Mouse (Mus musculus) embryo, embryonic 10 days (tissue): ENCODE measurements around the gene Timm8a2.
A peak's percentile ranks its signal among the peaks of the same experiment; 100 is the strongest.
"Not testable (repeated sequence)": the region's sequence is repeated elsewhere in the genome, so short reads cannot be mapped to it uniquely, and the experiment has no call there.

Experiments
- DNase-seq: peaks from one replicate; pipeline ENCODE4 v3.0.0-alpha.2; 2015; ENCODE audit warnings: low spot score

Timm8a2 gene

GRCm38 (mm10) chr14:122061376-122061775 lies 26.9 kb downstream of the Timm8a2 start:
- no peak for DNase-seq

- no peak for DNase-seq
Observed at GRCm38 (mm10) chr14:122062411-122063090, 28.1 kb downstream of the Timm8a2 start.

- DNase-seq: no peak
Observed at GRCm38 (mm10) chr14:122063599-122063998, 29.1 kb downstream of the Timm8a2 start.

GRCm38 (mm10) chr14:122064519-122064918 lies 30.0 kb downstream of the Timm8a2 start:
- peak; percentile 63 for DNase-seq

- DNase-seq: no peak
Observed at GRCm38 (mm10) chr14:122066243-122066642, 31.8 kb downstream of the Timm8a2 start.

- DNase-seq: not testable (repeated sequence)
Observed at GRCm38 (mm10) chr14:122068036-122068435, 33.6 kb downstream of the Timm8a2 start.

- DNase-seq: no peak
Observed at GRCm38 (mm10) chr14:122068801-122069695, 34.6 kb downstream of the Timm8a2 start.

- no peak for DNase-seq
Observed at GRCm38 (mm10) chr14:122069948-122070347, 35.5 kb downstream of the Timm8a2 start.

- DNase-seq: no peak
Observed at GRCm38 (mm10) chr14:122073422-122073821, 38.9 kb downstream of the Timm8a2 start.

GRCm38 (mm10) chr14:122074360-122074759 lies 39.9 kb downstream of the Timm8a2 start:
- DNase-seq: no peak

- DNase-seq: no peak
Observed at GRCm38 (mm10) chr14:122075485-122076200, 41.2 kb downstream of the Timm8a2 start.

- DNase-seq: no peak
Observed at GRCm38 (mm10) chr14:122077017-122077416, 42.5 kb downstream of the Timm8a2 start.

- peak; percentile 47 for DNase-seq
Observed at GRCm38 (mm10) chr14:122079428-122079827, 45.0 kb downstream of the Timm8a2 start.

- no peak for DNase-seq
Observed at GRCm38 (mm10) chr14:122079921-122080320, 45.4 kb downstream of the Timm8a2 start.

GRCm38 (mm10) chr14:122081308-122081707 lies 46.8 kb downstream of the Timm8a2 start:
- DNase-seq: no peak

- DNase-seq: no peak
Observed at GRCm38 (mm10) chr14:122083499-122083898, 49.0 kb downstream of the Timm8a2 start.

GRCm38 (mm10) chr14:122087956-122088355 lies 53.5 kb downstream of the Timm8a2 start:
- DNase-seq: no peak
